Mouse (Mus musculus): ENCODE measurements at regions not wholly inside any gene's neighbourhood (a gene's known extent, or its start where the extent isn't known, plus 50 kb on each side); places are given as distances from the start of the nearest gene placed in this dataset.

DNA sequence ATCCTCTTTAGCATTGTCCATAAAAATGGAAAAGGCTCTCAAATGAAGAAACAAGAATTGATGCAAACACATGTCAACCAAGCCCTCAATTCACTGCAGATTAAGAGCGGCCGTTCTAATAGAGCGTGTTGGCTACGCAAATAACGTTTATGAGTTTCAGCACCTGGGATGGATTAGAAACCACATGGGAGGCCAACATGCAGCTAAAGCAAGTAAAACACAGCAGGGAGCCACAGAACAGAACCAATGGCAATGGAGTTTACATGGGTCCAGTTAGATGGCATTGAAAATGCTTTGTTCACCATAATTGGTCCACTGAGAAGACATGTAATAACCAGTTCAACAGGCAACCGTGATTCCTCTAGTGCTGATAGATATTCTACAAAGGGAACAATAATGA lies 474.3 kb upstream of the Adamts9 start:
- Histone ChIP-seq H3K4me3 (replicated peaks in 1 of 3; ENCODE audit: low read depth in 2 of 3, low read length in 2 of 3, poor library complexity in 1 of 3) (no peak overlapping the region), H3K36me3 (replicated peaks in 1 of 2; ENCODE audit: control insufficient read depth in 1 of 2, insufficient read depth in 1 of 2, low read length in 1 of 2) (no peaks in the 10 kb centered on the region), H3K27me3 (replicated peaks) (no peaks in the 10 kb centered on the region), H3K4me1 (ENCODE audit: control insufficient read depth in 1 of 2, insufficient read depth in 2 of 2) (no peaks in the 10 kb centered on the region), H3K9me3 (replicated peaks; ENCODE audit: low read length) (peaks cover 75% of the 10 kb centered on the region), H3K27ac (ENCODE audit: insufficient read depth, low read depth) (no peak overlapping the region), H3K4me2 (ENCODE audit: insufficient read depth, low read depth, poor library complexity, severe bottlenecking) (no peak overlapping the region), H3K9ac (ENCODE audit: insufficient read depth, low read depth) (no peak overlapping the region), H3K79me2 (replicated peaks; ENCODE audit: control insufficient read depth, extremely low read depth, insufficient read depth, poor library complexity, severe bottlenecking) (no peaks in the 10 kb centered on the region)
- no peak for DNase-seq (ENCODE audit: extremely low read depth)
- in situ Hi-C loops (cut with MboI; ENCODE audit: low pct_ligation_motif_present, low pct_unique_long_range_greater_than_20kb, low sequenced_read_pairs) = no loop called here
- no peak for TF ChIP-seq MAX (IDR thresholded peaks at IDR 0.05; ENCODE audit: low read length)
- TF ChIP-seq CHD1 (IDR thresholded peaks at IDR 0.05; ENCODE audit: low read depth, low read length) = no peak
- no peak for TF ChIP-seq NELFE (IDR thresholded peaks at IDR 0.05; ENCODE audit: low read depth, low read length)
- no peak for TF ChIP-seq RAD21 (IDR thresholded peaks at IDR 0.05; ENCODE audit: low read depth, low read length)
- no peak for TF ChIP-seq NRF1 (IDR thresholded peaks at IDR 0.05; ENCODE audit: low read depth, low read length)
- no peak for TF ChIP-seq ZC3H11A (IDR thresholded peaks at IDR 0.05; ENCODE audit: low read depth, low read length)
- TF ChIP-seq JUN (IDR thresholded peaks at IDR 0.05; ENCODE audit: insufficient read depth, low read depth, low read length) = no peak
- no peak for TF ChIP-seq PAX5 (IDR thresholded peaks at IDR 0.05; ENCODE audit: low read length)
- TF ChIP-seq IRF4 (IDR thresholded peaks at IDR 0.05; ENCODE audit: low read depth, low read length) = no peak
- TF ChIP-seq ZKSCAN1 (IDR thresholded peaks at IDR 0.05; ENCODE audit: borderline replicate concordance, low read depth, low read length) = no peak
- no peak for TF ChIP-seq ETS1 (conservative IDR thresholded peaks at IDR 0.05; ENCODE audit: low read depth, low read length)
- no peak for TF ChIP-seq CTCF (conservative IDR thresholded peaks at IDR 0.05 in 1 of 2, IDR thresholded peaks at IDR 0.05 in 1 of 2; ENCODE audit: low read depth in 2 of 2, low read length in 2 of 2)
- no peak for TF ChIP-seq KAT2A (IDR thresholded peaks at IDR 0.05; ENCODE audit: insufficient replicate concordance, low read length)
- TF ChIP-seq TCF12 (IDR thresholded peaks at IDR 0.05; ENCODE audit: low read depth, low read length) = no peak
- TF ChIP-seq POLR2AphosphoS2 (IDR thresholded peaks at IDR 0.05; ENCODE audit: low read depth, low read length) = no peak
- dilution Hi-C loops (cut with MboI; ENCODE audit: extremely low pct_ligation_motif_present, extremely low pct_unique_long_range_greater_than_20kb, low sequenced_read_pairs) = no loop called here

DNA sequence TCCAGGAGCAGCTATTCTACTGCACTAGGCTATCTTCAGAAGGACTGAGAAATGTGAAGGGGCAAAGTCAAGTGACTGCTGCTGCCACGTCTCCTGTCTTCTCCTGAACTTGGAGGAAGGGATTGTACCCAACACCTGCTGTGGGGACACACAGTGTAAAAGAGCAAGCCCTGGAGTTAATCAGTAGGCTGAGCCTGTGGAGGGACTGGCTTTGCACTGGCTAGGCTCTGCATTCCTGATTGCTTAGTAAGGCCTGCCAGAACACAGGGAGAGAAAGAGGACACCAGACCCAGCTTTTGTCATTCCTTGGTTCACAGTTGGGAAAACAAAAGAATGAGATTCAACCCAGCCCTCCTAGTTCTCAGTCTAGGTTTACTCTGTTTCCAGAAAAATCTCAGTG lies 472.7 kb upstream of the Adamts9 start:
- DNase-seq (ENCODE audit: extremely low read depth) = no peak
- no peak overlapping the region for H3K9ac ChIP-seq (ENCODE audit: insufficient read depth, low read depth)
- H3K79me2 ChIP-seq (replicated peaks; ENCODE audit: control insufficient read depth, extremely low read depth, insufficient read depth, poor library complexity, severe bottlenecking) = no peaks in the 10 kb centered on the region
- no peaks in the 10 kb centered on the region for H3K27me3 ChIP-seq (replicated peaks)
- H3K9me3 ChIP-seq (replicated peaks; ENCODE audit: low read length) = peaks cover 66% of the 10 kb centered on the region
- no peak overlapping the region for H3K4me2 ChIP-seq (ENCODE audit: insufficient read depth, low read depth, poor library complexity, severe bottlenecking)
- H3K4me3 ChIP-seq (replicated peaks in 1 of 3; ENCODE audit: low read depth in 2 of 3, low read length in 2 of 3, poor library complexity in 1 of 3) = no peak overlapping the region
- H3K27ac ChIP-seq (ENCODE audit: insufficient read depth, low read depth) = no peak overlapping the region
- H3K4me1 ChIP-seq (ENCODE audit: control insufficient read depth in 1 of 2, insufficient read depth in 2 of 2) = no peaks in the 10 kb centered on the region
- no peaks in the 10 kb centered on the region for H3K36me3 ChIP-seq (replicated peaks in 1 of 2; ENCODE audit: control insufficient read depth in 1 of 2, insufficient read depth in 1 of 2, low read length in 1 of 2)
- no peak for TF ChIP-seq RCOR1 (conservative IDR thresholded peaks at IDR 0.05; ENCODE audit: low read depth, low read length)
- in situ Hi-C loops (cut with MboI; ENCODE audit: low pct_ligation_motif_present, low pct_unique_long_range_greater_than_20kb, low sequenced_read_pairs) = no loop called here
- dilution Hi-C loops (cut with MboI; ENCODE audit: extremely low pct_ligation_motif_present, extremely low pct_unique_long_range_greater_than_20kb, low sequenced_read_pairs) = no loop called here
